Mouse (Mus musculus) embryonic facial prominence, embryonic 15.5 days (tissue): ENCODE results near the gene Trim33. TPM values are rescaled to one million over a fixed set of nuclear protein-coding genes. Genes with fewer than 3 reads are reported as not detected.

ENCODE experiments used
- ATAC-seq: fragments of 200-750 bp; cut with Nextera tagmentation; 2 replicates; pipeline ENCODE4 v1.8.0; 2017; ENCODE audit warnings: low read depth, moderate TSS enrichment; ENCODE audit not compliant: insufficient number of reproducible peaks, low FRiP score, low TSS enrichment
- H3K27ac ChIP-seq: fragments of 300-500 bp; sonication (generic); replicated peaks from 2 replicates; pipeline ENCODE4 v1.5.1; 2015; ENCODE audit warnings: mild to moderate bottlenecking, inconsistent platforms
- H3K27me3 ChIP-seq: fragments of 300-500 bp; sonication (generic); 2 replicates; pipeline ENCODE4 v1.6.1; 2015; ENCODE audit warnings: inconsistent platforms
- H3K36me3 ChIP-seq: fragments of 300-500 bp; sonication (generic); 2 replicates; pipeline ENCODE4 v1.6.1; 2015; ENCODE audit warnings: mild to moderate bottlenecking, inconsistent platforms
- H3K4me1 ChIP-seq: fragments of 300-500 bp; sonication (generic); 2 replicates; pipeline ENCODE4 v1.6.1; 2015; ENCODE audit warnings: inconsistent platforms
- H3K4me2 ChIP-seq: fragments of 300-500 bp; sonication (generic); replicated peaks from 2 replicates; pipeline ENCODE4 v1.6.1; 2015; ENCODE audit warnings: mild to moderate bottlenecking, inconsistent platforms
- H3K4me3 ChIP-seq: fragments of 300-500 bp; sonication (generic); replicated peaks from 2 replicates; pipeline ENCODE4 v1.5.1; 2015; ENCODE audit warnings: mild to moderate bottlenecking, inconsistent platforms
- H3K9ac ChIP-seq: fragments of 300-500 bp; sonication (generic); 2 replicates; pipeline ENCODE4 v1.6.1; 2015; ENCODE audit warnings: inconsistent platforms
- H3K9me3 ChIP-seq: fragments of 300-500 bp; sonication (generic); replicated peaks from 2 replicates; pipeline ENCODE4 v1.6.1; 2016; ENCODE audit warnings: inconsistent platforms
- whole genome bisulfite sequencing: fragments of 180-500 bp; shearing (Covaris S2); methylation state at CpG from one replicate; pipeline ENCODE4 v1.1.7; 2015; 5-methylcytosine and 5-hydroxymethylcytosine counted together
- polyA plus RNA-seq: library from polyadenylated mRNA; unstranded; fragments of >200 nt; fragmentation: Nextera tagmentation; extraction: Ambion mirVana; gene quantifications from 2 replicates; pipeline ENCODE4 v1.2.1, GENCODE M21; 2015

The Trim33 gene
- 17.7 and 21.6 TPM in 2 replicates for polyA plus RNA-seq

- Histone ChIP-seq H3K27ac (peak within 1 kb of the TSS; percentile 95), H3K4me2 (peak within 1 kb of the TSS; percentile 76), H3K27me3 (no peaks in the 10 kb centered on the region), H3K4me3 (peak within 1 kb of the TSS; percentile 99), H3K9ac (peak within 1 kb of the TSS; percentile 98), H3K9me3 (no peaks in the 10 kb centered on the region), H3K4me1 (peaks cover 13% of the 10 kb centered on the region), H3K36me3 (0 out of 2 replicates have a peak, but pooled peaks cover 3% of the 10 kb centered on the region)
- peak; percentile 89 for ATAC-seq
- 1% methylated on average over 111 of the region's 136 CpGs for WGBS
These were observed at the start of gene Trim33 for GRCm38 (mm10) chr3:103279182-103280149. TSS of gene Trim33 (plus strand) at chr3:103279293.

DNA sequence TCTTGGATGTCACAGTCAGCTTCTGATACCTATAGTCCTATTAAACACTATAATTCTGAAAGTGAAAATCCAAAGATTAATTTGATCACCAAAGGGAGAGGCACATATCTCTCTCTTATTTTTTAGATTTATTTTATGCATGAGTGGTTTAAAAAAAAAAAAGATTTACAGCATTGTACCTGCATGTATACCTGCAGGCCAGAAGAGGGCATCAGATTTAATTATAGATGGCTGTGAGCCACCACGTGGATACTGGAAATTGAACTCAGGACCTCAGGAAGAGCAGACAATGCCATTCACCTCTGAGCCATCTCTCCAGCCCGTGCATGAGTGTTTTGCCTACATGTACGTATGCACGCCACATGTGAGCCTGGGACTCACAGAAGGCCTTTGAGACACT, 46.7 kb upstream of the Trim33 start:
- H3K27me3 ChIP-seq = no peaks in the 10 kb centered on the region
- H3K27ac ChIP-seq = no peak overlapping the region
- H3K9ac ChIP-seq = no peak overlapping the region
- H3K4me3 ChIP-seq = no peak overlapping the region
- no peaks in the 10 kb centered on the region for H3K4me1 ChIP-seq
- H3K9me3 ChIP-seq = 0 out of 2 replicates have a peak, but pooled peaks cover 4% of the 10 kb centered on the region
- no peak for ATAC-seq
- H3K4me2 ChIP-seq = no peak overlapping the region
- 65% methylated on average over 4 of the region's 4 CpGs for WGBS
- no peaks in the 10 kb centered on the region for H3K36me3 ChIP-seq

DNA sequence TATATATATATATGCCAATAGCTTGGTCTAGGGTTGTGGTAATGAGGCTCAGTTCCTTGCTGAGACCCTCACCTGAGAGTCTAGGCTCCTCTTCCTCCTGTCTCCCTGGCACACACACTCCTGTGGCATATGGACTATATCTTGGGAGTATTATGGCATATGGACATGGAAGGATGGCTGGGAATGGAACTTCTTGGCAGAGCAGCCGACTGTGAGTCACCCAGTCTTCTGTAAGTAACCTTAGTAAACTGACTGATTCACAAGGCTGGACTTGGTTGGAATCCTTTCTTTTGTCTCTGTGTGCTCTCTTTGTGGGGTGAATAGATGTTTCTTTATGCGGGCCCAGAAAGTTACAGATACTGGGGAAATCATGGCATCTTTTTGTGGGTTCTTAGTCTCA, 37.6 kb upstream of the Trim33 start:
- 85% methylated on average over 2 of the region's 2 CpGs for WGBS
- H3K4me1 ChIP-seq = no peaks in the 10 kb centered on the region

GRCm38 (mm10) chr3:103242156-103242555, 36.9 kb upstream of the Trim33 start:
- Histone ChIP-seq H3K27ac (no peak overlapping the region), H3K4me3 (no peak overlapping the region), H3K9me3 (no peaks in the 10 kb centered on the region), H3K9ac (no peak overlapping the region), H3K4me2 (no peak overlapping the region), H3K4me1 (no peaks in the 10 kb centered on the region), H3K27me3 (no peaks in the 10 kb centered on the region), H3K36me3 (no peaks in the 10 kb centered on the region)
- no peak for ATAC-seq
- WGBS = 87% methylated on average over 3 of the region's 3 CpGs

More for the DNA sequence above, 37.6 kb upstream of the Trim33 start:
- no peaks in the 10 kb centered on the region for H3K9me3 ChIP-seq
- no peak overlapping the region for H3K9ac ChIP-seq
- no peaks in the 10 kb centered on the region for H3K27me3 ChIP-seq
- no peak for ATAC-seq
- H3K4me3 ChIP-seq = no peak overlapping the region
- no peaks in the 10 kb centered on the region for H3K36me3 ChIP-seq
- H3K4me2 ChIP-seq = no peak overlapping the region
- no peak overlapping the region for H3K27ac ChIP-seq

GRCm38 (mm10) chr3:103243491-103243890, 35.6 kb upstream of the Trim33 start:
- Histone ChIP-seq H3K9ac (no peak overlapping the region), H3K4me1 (no peaks in the 10 kb centered on the region), H3K27ac (no peak overlapping the region), H3K36me3 (no peaks in the 10 kb centered on the region), H3K4me3 (no peak overlapping the region), H3K27me3 (no peaks in the 10 kb centered on the region), H3K9me3 (no peaks in the 10 kb centered on the region), H3K4me2 (no peak overlapping the region)
- ATAC-seq = no peak
- WGBS = 72% methylated on average over 2 of the region's 2 CpGs

GRCm38 (mm10) chr3:103246627-103247260, 32.3 kb upstream of the Trim33 start:
- WGBS = 72% methylated on average over 17 of the region's 17 CpGs
- Histone ChIP-seq H3K9me3 (no peaks in the 10 kb centered on the region), H3K27me3 (no peaks in the 10 kb centered on the region), H3K9ac (no peak overlapping the region), H3K4me1 (no peaks in the 10 kb centered on the region), H3K36me3 (no peaks in the 10 kb centered on the region), H3K4me3 (no peak overlapping the region), H3K4me2 (no peak overlapping the region), H3K27ac (no peak overlapping the region)
- ATAC-seq = no peak

DNA sequence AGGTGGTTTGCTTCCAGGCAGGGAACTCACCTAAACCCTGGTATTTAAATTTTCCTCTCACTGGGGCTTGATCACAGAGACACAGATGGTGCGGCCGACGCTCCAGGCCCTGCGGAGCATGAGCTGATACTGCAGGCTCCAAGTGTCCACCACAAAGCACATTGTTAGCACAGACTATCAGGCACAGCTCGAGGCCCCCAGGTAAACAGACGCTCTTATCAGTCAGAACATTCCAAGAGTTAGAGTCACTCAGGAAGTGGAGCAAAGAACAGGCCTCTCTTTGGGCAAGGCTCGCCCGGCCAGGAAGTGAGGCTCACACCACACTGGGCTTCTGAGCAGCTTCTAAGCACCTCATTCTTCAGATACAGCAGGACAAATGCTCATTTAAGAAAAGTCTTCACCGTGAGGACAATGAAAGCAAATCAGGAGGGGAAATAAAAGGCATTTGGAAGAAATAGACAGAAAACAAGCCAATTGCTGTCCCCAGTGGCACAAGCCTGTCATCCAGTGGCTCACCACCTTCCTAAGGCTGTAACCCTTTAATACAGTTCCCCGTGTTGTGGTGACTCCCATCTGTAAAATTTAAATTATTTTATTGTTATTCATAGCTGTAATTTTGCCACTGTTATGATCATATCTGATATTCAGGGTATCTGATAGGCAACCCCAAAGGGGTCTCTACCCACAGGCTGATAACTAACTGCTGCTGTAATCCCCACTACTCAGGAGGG, 22.8 kb upstream of the Trim33 start:
- Histone ChIP-seq H3K4me2 (no peak overlapping the region), H3K9me3 (no peaks in the 10 kb centered on the region), H3K36me3 (no peaks in the 10 kb centered on the region), H3K27ac (no peak overlapping the region), H3K27me3 (no peaks in the 10 kb centered on the region), H3K9ac (no peak overlapping the region), H3K4me1 (no peaks in the 10 kb centered on the region), H3K4me3 (no peak overlapping the region)
- WGBS = 40% methylated on average over 10 of the region's 10 CpGs
- no peak for ATAC-seq

GRCm38 (mm10) chr3:103262802-103263417, 16.2 kb upstream of the Trim33 start:
- H3K36me3 ChIP-seq = no peaks in the 10 kb centered on the region
- no peak overlapping the region for H3K4me3 ChIP-seq
- no peaks in the 10 kb centered on the region for H3K27me3 ChIP-seq
- no peak overlapping the region for H3K4me2 ChIP-seq
- WGBS = 81% methylated on average over 12 of the region's 12 CpGs
- no peaks in the 10 kb centered on the region for H3K9me3 ChIP-seq
- no peaks in the 10 kb centered on the region for H3K4me1 ChIP-seq
- no peak for ATAC-seq
- no peak overlapping the region for H3K27ac ChIP-seq
- no peak overlapping the region for H3K9ac ChIP-seq

DNA sequence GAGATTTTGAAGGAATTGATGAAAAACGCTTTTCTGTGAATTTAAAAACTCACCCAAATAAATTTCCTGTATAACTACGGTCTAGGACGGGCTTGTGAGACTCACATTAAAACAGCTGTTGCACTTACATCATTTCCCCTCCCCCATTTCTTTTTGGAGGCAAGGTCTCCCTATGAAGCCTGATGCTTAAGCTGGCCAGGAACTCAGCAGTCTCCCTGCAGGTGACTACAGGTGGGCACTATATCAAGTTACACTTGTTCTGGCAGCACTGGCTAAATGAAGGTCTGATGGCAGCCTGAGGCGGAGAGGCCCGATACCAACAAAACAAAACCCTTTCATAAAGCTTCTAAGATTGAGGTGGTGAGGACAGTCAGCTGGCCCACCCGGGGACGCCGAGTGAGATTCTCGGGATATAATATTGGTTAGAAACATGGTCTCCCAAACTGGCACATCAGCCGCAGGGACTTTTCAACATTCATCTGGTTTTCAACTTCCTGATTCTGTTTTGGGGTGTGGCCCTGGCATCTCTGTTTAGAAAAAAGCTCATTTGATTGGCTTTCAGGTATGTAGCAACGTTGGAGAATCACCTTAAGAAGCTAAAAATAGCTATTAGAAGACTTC, 422 bp upstream of the Trim33 start:
- Histone ChIP-seq H3K4me3 (peak overlapping the region; percentile 99), H3K36me3 (0 out of 2 replicates have a peak, but pooled peaks cover 3% of the 10 kb centered on the region), H3K9ac (peak overlapping the region; percentile 46), H3K9me3 (no peaks in the 10 kb centered on the region), H3K4me1 (peaks cover 13% of the 10 kb centered on the region), H3K4me2 (peak overlapping the region; percentile 76), H3K27ac (peak overlapping the region; percentile 95), H3K27me3 (no peaks in the 10 kb centered on the region)
- 4% methylated on average over 11 of the region's 11 CpGs for WGBS
- no peak for ATAC-seq

- Histone ChIP-seq H3K4me3 (peak overlapping the region; percentile 99), H3K27me3 (no peaks in the 10 kb centered on the region), H3K36me3 (0 out of 2 replicates have a peak, but pooled peaks cover 3% of the 10 kb centered on the region), H3K27ac (peak overlapping the region; percentile 95), H3K4me2 (peak overlapping the region; percentile 64), H3K9ac (peak overlapping the region; percentile 98), H3K9me3 (no peaks in the 10 kb centered on the region), H3K4me1 (peaks cover 13% of the 10 kb centered on the region)
- under 1% methylated on average over 36 of the region's 36 CpGs for WGBS
- ATAC-seq = peak; percentile 64
These were observed 1.2 kb downstream of the Trim33 start for GRCm38 (mm10) chr3:103280241-103280761.
